Mouse (Mus musculus) intestine, embryonic 16.5 days (tissue): ENCODE measurements around the gene Dirc2. TPM values are rescaled to one million over a fixed set of nuclear protein-coding genes. Genes with fewer than 3 reads are reported as not detected.

Source experiments
- ATAC-seq: fragments of 200-750 bp; cut with Nextera tagmentation; 2 replicates; pipeline ENCODE4 v1.8.0; 2017; ENCODE audit warnings: moderate TSS enrichment, moderate library complexity
- H3K27ac ChIP-seq: fragments of 300-500 bp; sonication (generic); 2 replicates; pipeline ENCODE4 v1.5.1; 2014; ENCODE audit warnings: mild to moderate bottlenecking, low read length
- H3K27me3 ChIP-seq: fragments of 300-500 bp; sonication (generic); replicated peaks from 2 replicates; pipeline ENCODE4 v1.6.1; 2014; ENCODE audit warnings: low read length, control low read depth, mixed read lengths; ENCODE audit not compliant: control insufficient read depth, insufficient read depth
- H3K36me3 ChIP-seq: fragments of 300-500 bp; sonication (generic); 2 replicates; pipeline ENCODE4 v1.6.1; 2014; ENCODE audit warnings: low read length, control low read depth; ENCODE audit not compliant: control insufficient read depth, insufficient read depth
- H3K4me1 ChIP-seq: fragments of 300-500 bp; sonication (generic); 2 replicates; pipeline ENCODE4 v1.6.1; 2014; ENCODE audit warnings: low read length, control low read depth, mixed read lengths; ENCODE audit not compliant: control insufficient read depth, insufficient read depth
- H3K4me2 ChIP-seq: fragments of 300-500 bp; sonication (generic); 2 replicates; pipeline ENCODE4 v1.6.1; 2014; ENCODE audit warnings: low read depth, low read length, control low read depth
- H3K4me3 ChIP-seq: fragments of 300-500 bp; sonication (generic); 2 replicates; pipeline ENCODE4 v1.5.1; 2014; ENCODE audit warnings: mild to moderate bottlenecking, low read length
- H3K9ac ChIP-seq: fragments of 300-500 bp; sonication (generic); 2 replicates; pipeline ENCODE4 v1.6.1; 2014; ENCODE audit warnings: low read depth, low read length
- H3K9me3 ChIP-seq: fragments of 300-500 bp; sonication (generic); 2 replicates; pipeline ENCODE4 v1.6.1; 2016; ENCODE audit warnings: low read length, control low read depth; ENCODE audit not compliant: control insufficient read depth
- WGBS: fragments of 180-500 bp; shearing (Covaris S2); extraction: QIAGEN DNeasy Blood & Tissue Kit; methylation state at CpG from one replicate; pipeline ENCODE4 v1.1.7; 2014; 5-methylcytosine and 5-hydroxymethylcytosine counted together
- polyA plus RNA-seq: library from polyadenylated mRNA; unstranded; fragments of >200 nt; fragmentation: Nextera tagmentation; extraction: Ambion mirVana; gene quantifications from 2 replicates; pipeline ENCODE4 v1.2.1, GENCODE M21; 2015

Dirc2 gene
- polyA plus RNA-seq, 1 experiment from 2014 or later, result 7.8 TPM

DNA sequence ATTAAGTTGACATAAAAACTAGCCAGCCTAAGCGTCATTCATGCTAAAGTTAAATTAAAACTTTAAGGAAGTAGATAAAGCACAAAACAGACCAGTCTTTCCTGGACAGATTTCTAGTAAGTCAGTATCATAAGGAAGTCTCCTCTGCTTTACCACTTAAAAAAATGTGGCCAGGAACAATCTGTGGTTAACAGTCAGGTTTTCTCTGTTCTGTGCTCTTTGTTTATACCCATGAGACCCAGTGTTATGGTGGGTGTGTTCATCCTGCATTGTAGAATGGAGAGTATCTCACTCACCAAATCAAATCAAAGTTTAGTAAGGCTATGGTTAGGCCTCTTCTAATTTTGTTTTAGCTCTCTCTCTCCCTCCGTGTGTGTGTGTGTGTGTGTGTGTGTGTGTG, 3.7 kb downstream of the Dirc2 start:
- Histone ChIP-seq H3K4me1 (peaks cover 19% of the 10 kb centered on the region; the same call in 1 of the 2 replicates), H3K9me3 (no peaks in the 10 kb centered on the region), H3K9ac (no peak overlapping the region), H3K27me3 (no peaks in the 10 kb centered on the region), H3K27ac (no peak overlapping the region), H3K36me3 (no peaks in the 10 kb centered on the region), H3K4me2 (no peak overlapping the region), H3K4me3 (no peak overlapping the region)
- WGBS, result 78% methylated on average over 2 of the region's 2 CpGs
- ATAC-seq, result no peak

DNA sequence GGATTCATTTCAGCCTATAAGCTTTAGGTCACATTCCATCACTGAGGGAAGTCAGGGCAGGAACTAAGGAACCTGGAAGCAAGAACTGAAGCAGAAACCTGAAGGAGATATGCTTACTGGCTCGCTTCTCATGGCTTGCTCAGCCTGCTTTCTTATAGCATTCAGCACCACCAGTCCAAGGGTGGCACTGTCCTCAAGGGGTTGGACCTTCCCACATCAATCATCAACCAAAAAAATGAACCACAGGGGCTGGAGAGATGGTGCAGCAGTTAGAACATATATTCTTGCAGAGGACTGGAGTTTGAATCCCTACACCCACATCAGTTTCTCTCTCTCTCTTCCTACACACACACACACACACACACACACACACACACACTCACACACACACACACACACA, 4.2 kb downstream of the Dirc2 start:
- H3K4me3 ChIP-seq, result no peak overlapping the region
- WGBS, result 77% methylated on average over 1 of the region's 1 CpGs
- H3K4me2 ChIP-seq, result no peak overlapping the region
- H3K9ac ChIP-seq, result no peak overlapping the region
- no peaks in the 10 kb centered on the region for H3K27me3 ChIP-seq
- no peaks in the 10 kb centered on the region for H3K9me3 ChIP-seq
- H3K27ac ChIP-seq, result no peak overlapping the region
- ATAC-seq, result no peak
- no peaks in the 10 kb centered on the region for H3K36me3 ChIP-seq
- peaks cover 19% of the 10 kb centered on the region; the same call in 1 of the 2 replicates for H3K4me1 ChIP-seq

DNA sequence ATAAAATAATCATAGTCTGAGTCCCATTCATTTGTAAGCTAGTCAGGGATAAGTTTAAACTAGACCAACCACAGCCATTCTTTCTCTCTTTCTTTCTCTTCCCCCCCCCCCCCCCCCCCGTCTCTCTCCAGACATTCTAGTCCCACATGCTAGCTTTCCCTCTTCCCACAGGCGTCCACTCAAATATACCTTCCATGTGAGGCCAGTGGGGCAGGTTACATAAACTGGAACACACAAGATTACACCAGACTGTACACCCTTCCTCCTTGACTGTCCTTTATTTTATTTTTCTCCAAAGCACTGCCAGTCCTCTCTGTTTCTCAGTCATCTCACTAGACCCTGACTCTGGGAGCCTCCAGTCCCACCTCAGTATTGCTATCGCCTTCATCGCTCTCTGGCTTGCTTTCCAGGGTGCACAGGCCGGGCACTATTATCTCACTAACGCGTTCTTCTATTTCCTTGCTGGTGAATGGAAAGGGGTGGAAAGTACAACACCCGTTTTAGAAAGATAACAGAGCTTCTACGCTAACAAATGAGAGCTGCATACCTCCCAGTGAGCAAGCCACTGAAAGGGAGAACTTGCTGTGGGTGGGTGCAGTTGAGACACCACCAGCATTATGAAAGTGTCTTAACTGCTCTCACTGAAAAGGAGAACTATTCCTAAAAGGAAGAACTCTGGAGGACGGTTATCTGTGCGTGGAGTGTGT, 5.4 kb downstream of the Dirc2 start:
- H3K9me3 ChIP-seq, result no peaks in the 10 kb centered on the region
- no peak overlapping the region for H3K27ac ChIP-seq
- no peak overlapping the region for H3K4me2 ChIP-seq
- no peaks in the 10 kb centered on the region for H3K27me3 ChIP-seq
- WGBS, result 79% methylated on average over 11 of the region's 11 CpGs
- peak; percentile 48; the same call in 1 of the 2 replicates for ATAC-seq
- H3K36me3 ChIP-seq, result no peaks in the 10 kb centered on the region
- H3K9ac ChIP-seq, result no peak overlapping the region
- no peak overlapping the region for H3K4me3 ChIP-seq
- peaks cover 19% of the 10 kb centered on the region; the same call in 1 of the 2 replicates for H3K4me1 ChIP-seq

DNA sequence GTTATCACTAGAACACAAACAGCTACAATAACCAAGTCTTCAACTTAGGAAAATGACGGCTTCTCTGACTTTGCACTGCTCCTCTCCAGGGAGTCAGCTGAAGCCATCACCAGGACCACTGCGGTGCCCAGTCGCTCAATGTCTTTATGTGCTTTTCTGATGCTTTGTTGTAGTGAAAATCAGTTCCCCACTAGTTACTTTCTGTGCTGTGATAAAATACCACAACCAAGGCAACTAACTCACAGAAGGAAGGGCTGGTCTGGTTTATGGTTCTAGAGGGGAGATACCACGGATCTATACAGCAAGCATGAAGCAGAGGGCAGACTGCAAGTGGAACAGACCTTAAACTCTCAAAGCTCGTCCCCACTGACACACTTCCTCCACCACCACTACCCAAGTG, 9.8 kb downstream of the Dirc2 start:
- Histone ChIP-seq H3K27ac (no peak overlapping the region), H3K4me3 (no peak overlapping the region), H3K36me3 (no peaks in the 10 kb centered on the region), H3K4me2 (no peak overlapping the region), H3K9me3 (no peaks in the 10 kb centered on the region), H3K9ac (no peak overlapping the region), H3K4me1 (peaks cover 6% of the 10 kb centered on the region), H3K27me3 (no peaks in the 10 kb centered on the region)
- WGBS, result 77% methylated on average over 5 of the region's 5 CpGs
- no peak for ATAC-seq

DNA sequence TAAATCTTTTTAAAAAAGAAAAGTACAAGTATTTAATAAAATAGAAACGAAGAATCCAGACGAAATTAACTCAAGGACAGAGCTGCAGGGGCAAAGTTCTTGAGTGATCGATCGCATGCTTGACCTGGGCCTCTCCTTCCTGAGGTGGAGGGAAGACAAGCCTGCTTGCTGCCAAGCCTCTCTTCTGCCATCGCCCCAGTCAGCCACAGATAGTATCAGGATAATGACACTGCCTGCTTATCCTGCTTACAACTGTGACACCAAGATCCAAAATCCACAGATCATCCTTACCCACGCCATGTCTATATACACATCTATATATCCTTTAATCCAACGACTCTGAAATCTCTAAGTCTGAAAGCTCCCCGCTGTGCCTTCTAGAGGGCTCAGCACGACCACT, 12.5 kb downstream of the Dirc2 start:
- Histone ChIP-seq H3K27me3 (no peaks in the 10 kb centered on the region), H3K9ac (no peak overlapping the region), H3K4me1 (peaks cover 3% of the 10 kb centered on the region; the same call in 1 of the 2 replicates), H3K9me3 (no peaks in the 10 kb centered on the region), H3K27ac (no peak overlapping the region), H3K4me2 (no peak overlapping the region), H3K4me3 (no peak overlapping the region), H3K36me3 (no peaks in the 10 kb centered on the region)
- 89% methylated on average over 9 of the region's 9 CpGs for WGBS
- ATAC-seq, result no peak

DNA sequence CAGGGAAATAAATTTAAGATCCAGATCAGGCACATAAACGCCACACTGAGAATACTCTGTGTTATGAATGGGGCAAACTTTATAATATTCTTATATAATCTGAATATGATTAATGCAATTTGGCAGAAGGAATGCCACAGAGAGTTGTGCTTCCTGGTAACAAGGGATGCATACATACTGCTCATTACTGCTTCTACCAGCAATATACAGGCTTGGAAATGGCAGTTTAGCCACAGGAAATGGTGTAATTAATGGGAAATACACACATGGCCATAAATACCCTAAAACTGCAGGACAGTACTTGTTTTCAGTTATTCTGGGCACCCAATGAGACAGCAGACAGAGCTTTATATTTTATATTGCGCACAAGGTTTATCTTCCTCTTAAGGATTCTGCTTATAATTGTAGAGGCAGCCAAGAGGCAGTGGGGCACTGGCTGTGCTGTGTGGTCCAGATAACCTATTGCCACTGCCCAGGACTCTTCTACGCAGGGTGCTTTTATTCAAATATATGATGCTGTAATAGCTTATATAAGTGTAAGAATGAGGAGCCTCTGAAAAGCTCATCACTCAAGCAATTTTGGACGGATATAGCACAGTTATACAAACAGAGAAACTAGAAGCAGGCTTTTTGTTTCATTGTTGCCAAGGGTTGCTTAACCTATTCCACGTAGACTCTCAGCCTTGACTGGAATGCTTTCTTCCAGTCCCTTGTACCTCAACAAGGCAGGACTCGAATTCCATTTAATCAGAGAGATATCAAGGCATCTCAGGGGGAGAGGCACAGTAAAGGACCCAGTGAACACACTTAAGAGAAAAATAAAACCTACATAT, 13.4 kb downstream of the Dirc2 start:
- ATAC-seq, result no peak
- H3K27ac ChIP-seq, result no peak overlapping the region
- 74% methylated on average over 6 of the region's 6 CpGs for WGBS
- no peaks in the 10 kb centered on the region for H3K9me3 ChIP-seq
- no peaks in the 10 kb centered on the region for H3K27me3 ChIP-seq
- H3K4me3 ChIP-seq, result no peak overlapping the region
- no peaks in the 10 kb centered on the region for H3K36me3 ChIP-seq
- peaks cover 3% of the 10 kb centered on the region; the same call in 1 of the 2 replicates for H3K4me1 ChIP-seq
- H3K9ac ChIP-seq, result no peak overlapping the region
- H3K4me2 ChIP-seq, result no peak overlapping the region

DNA sequence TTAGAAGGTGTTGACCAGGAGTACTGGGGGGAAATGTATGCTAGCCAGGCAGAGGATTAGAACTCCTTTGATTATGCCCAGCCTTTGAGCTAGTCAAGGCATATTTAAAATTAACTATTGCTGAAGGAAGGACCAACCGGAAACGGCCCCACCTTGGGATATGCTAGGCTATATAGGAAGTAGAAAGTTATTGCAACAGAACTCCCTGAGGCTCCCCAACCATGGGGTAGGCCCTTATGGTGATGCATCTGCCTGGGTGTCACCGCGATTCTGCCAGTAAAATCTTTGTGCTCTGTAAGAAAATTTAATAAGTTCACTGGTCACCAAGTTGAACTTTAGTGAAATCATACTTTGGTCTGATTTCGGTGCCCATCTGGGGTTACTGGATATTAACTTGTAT, 15.2 kb downstream of the Dirc2 start:
- WGBS, result 90% methylated on average over 5 of the region's 5 CpGs
- no peak overlapping the region for H3K4me3 ChIP-seq
- no peak for ATAC-seq
- no peak overlapping the region for H3K9ac ChIP-seq
- no peaks in the 10 kb centered on the region for H3K36me3 ChIP-seq
- no peak overlapping the region for H3K4me2 ChIP-seq
- H3K27ac ChIP-seq, result no peak overlapping the region
- H3K9me3 ChIP-seq, result no peaks in the 10 kb centered on the region
- peaks cover 3% of the 10 kb centered on the region; the same call in 1 of the 2 replicates for H3K4me1 ChIP-seq
- no peaks in the 10 kb centered on the region for H3K27me3 ChIP-seq

DNA sequence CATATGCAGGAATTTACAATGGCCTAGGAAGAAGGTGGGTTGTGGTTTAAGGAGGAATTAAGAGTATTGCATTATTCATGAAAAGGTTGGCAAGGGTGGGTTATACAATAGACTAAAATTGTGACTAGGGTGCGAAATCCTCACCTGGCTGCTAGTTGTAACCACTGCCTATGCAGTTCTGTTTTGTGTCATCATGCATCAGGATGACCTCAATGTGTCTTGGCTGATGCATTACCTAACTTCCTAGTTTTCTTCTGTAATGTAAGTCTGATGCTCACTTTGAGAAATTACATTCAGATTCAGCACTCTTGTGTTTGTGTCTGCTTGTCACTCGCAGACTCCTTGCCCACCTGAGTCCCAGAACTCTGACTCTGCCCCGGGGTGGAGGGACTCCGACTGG, 17.3 kb downstream of the Dirc2 start:
- 82% methylated on average over 4 of the region's 4 CpGs for WGBS
- H3K9me3 ChIP-seq, result no peaks in the 10 kb centered on the region
- no peaks in the 10 kb centered on the region for H3K27me3 ChIP-seq
- ATAC-seq, result no peak
- H3K9ac ChIP-seq, result no peak overlapping the region
- no peak overlapping the region for H3K27ac ChIP-seq
- H3K36me3 ChIP-seq, result no peaks in the 10 kb centered on the region
- no peak overlapping the region for H3K4me3 ChIP-seq
- H3K4me1 ChIP-seq, result peaks cover 3% of the 10 kb centered on the region; the same call in 1 of the 2 replicates
- no peak overlapping the region for H3K4me2 ChIP-seq

DNA sequence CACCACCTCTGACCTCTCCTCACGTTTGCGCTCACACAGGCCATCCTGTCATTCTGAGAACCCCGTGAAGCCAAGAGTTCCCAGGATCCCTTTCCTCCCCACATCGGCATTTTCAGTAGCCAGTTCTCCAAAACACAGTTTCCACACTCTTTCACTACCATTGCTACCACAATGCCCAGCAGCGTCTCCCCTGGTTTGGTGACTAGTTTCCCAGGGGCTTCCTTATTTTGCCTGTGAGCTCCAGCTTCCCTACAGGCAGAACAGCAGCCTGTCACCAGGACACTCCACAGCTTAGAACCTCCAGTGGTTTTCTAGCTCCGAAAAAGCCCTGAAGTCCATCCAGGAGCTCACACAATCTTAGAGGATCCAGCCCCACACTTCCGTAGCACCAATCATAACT, 19.8 kb downstream of the Dirc2 start:
- no peak overlapping the region for H3K4me2 ChIP-seq
- 79% methylated on average over 7 of the region's 7 CpGs for WGBS
- no peaks in the 10 kb centered on the region for H3K9me3 ChIP-seq
- no peak overlapping the region for H3K4me3 ChIP-seq
- no peaks in the 10 kb centered on the region for H3K27me3 ChIP-seq
- H3K9ac ChIP-seq, result no peak overlapping the region
- ATAC-seq, result no peak
- H3K36me3 ChIP-seq, result no peaks in the 10 kb centered on the region
- no peak overlapping the region for H3K27ac ChIP-seq
- H3K4me1 ChIP-seq, result no peaks in the 10 kb centered on the region
